Mouse (Mus musculus) lung, postnatal 10 days (tissue): Measurements from ENCODE around the gene Ahnak.
"Not testable (repeated sequence)": the region's sequence is repeated elsewhere in the genome, so short reads cannot be mapped to it uniquely, and the experiment has no call there.

ENCODE experiments used
- DNase-seq: peaks from one replicate; pipeline ENCODE4 v3.0.0; 2021

The Ahnak gene

GRCm38 (mm10) chr19:9105101-9105685 is 116.1 kb downstream of the Ahnak start:
- DNase-seq, result no peak

GRCm38 (mm10) chr19:9106096-9106495 is 117.0 kb downstream of the Ahnak start:
- no peak for DNase-seq

GRCm38 (mm10) chr19:9106751-9107378 is 117.8 kb downstream of the Ahnak start:
- no peak for DNase-seq

GRCm38 (mm10) chr19:9107379-9107755 is 118.3 kb downstream of the Ahnak start:
- DNase-seq, result peak; percentile 33

- DNase-seq, result no peak
Observed at GRCm38 (mm10) chr19:9108536-9108935, 119.5 kb downstream of the Ahnak start.

GRCm38 (mm10) chr19:9110182-9110869 is 121.2 kb downstream of the Ahnak start:
- DNase-seq, result peak; percentile 70

GRCm38 (mm10) chr19:9112043-9112442 is 123.0 kb downstream of the Ahnak start:
- DNase-seq, result no peak

- DNase-seq, result no peak
Observed at GRCm38 (mm10) chr19:9116268-9116667, 127.2 kb downstream of the Ahnak start.

GRCm38 (mm10) chr19:9117275-9117674 is 128.2 kb downstream of the Ahnak start:
- no peak for DNase-seq

- no peak for DNase-seq
Observed at GRCm38 (mm10) chr19:9119655-9120425, 130.8 kb downstream of the Ahnak start.

- DNase-seq, result no peak
Observed at GRCm38 (mm10) chr19:9122390-9122789, 133.3 kb downstream of the Ahnak start.

GRCm38 (mm10) chr19:9123986-9124385 is 134.9 kb downstream of the Ahnak start:
- DNase-seq, result not testable (repeated sequence)
